Mouse (Mus musculus) cerebral cortex, adult 2 months (tissue): Measurements from ENCODE around the gene Alad.

Experiments used
- WGBS: fragments of 180-500 bp; shearing (Covaris S2); methylation state at CpG from one replicate; pipeline ENCODE4 v1.1.7; 2018; 5-methylcytosine and 5-hydroxymethylcytosine counted together

The Alad gene

GRCm38 (mm10) chr4:62519849-62520233 is at the start of gene Alad:
TSS of gene Alad (minus strand) at chr4:62519918.
- WGBS = under 1% methylated on average over 37 of the region's 37 CpGs

DNA sequence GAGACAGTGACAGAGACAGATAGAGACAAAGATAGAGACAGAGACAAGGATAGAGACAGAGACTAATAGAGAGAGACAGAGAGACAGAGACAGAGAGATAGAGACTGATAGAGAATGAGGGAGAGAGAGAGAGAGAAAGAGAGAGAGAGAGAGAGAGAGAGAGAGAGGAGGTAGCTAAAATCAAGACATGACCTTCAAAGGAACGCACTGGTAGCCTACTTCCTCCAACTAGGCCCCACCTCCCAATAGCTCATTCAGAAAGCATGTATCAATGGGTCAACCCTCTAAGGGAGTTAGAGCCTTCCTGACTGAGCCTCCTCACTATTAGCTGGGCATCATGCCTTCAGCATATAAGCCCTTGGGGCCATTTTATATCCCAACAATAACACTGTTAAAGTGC is 48.6 kb upstream of the Alad start:
- 87% methylated on average over 1 of the region's 1 CpGs for WGBS

GRCm38 (mm10) chr4:62567696-62568095 is 48.0 kb upstream of the Alad start:
- 90% methylated on average over 6 of the region's 6 CpGs for WGBS

- WGBS = 91% methylated on average over 4 of the region's 4 CpGs
Measured at GRCm38 (mm10) chr4:62566530-62566929, 46.8 kb upstream of the Alad start.

DNA sequence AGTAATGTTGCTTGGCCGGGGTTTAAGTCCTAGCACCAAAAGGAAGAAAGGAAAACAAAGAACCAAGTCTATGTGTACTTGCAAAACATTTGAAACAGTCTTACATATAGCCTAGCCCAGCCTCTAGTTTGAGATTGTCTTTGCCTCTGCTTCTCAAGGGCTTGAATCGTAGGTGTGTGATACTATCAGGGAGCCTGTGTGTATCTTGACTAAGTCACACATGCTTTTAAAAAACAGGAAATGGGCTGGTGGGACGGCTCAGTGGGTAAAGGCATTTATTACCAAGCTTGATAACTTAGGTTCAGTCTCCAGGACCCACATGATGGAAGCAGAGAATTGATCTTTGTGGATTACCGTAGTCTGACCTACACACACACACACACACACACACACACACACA is 42.3 kb upstream of the Alad start:
- WGBS = 75% methylated on average over 4 of the region's 4 CpGs

DNA sequence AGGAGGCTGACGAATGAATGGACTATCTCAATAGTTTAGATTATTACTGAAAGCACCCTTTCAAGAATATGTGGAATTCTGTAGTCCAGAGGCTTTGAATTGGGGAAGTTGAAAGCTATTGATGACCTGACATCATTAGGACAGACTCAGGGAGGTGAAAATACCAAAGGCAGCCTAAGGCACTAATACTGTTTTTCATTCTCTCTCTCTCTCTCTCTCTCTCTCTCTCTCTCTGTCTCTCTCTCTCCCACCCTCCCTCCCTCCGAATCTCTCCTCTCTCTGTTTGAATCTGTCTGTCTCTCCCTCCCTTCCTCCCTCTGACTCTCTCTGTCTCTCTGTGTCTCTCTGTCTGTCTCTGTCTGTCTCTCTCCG is 41.9 kb upstream of the Alad start:
- WGBS = 36% methylated on average over 3 of the region's 3 CpGs

DNA sequence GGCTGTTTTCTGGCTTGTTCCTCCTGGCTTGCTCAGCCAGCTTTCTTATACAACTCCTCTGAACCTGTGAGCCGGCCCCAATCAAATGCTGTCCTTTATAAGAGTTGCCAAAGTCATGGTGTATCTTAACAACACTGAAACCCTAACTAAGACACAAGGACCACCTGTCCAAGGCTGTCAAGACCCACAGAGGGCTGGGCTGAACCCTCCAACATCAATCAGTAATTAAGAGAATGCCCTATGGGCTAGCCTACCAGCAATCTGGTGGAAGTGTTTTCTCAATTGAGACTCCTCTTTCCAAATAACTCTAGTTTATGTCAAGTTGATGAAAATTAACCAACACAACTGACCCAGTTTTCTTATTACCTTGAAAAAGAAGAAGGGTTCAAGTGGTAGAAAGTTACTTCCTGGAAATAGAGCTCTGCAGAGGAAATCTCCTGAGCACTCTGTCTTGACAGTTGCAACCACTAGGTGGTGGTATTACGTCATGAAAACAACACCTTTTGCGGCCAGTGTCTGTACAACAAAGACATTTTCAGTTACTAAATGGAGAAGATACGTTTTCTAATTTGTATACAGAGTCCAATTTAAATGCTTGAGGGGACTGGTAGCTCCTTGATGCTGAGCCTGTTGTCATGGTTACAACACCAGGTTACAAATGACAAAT is 41.4 kb upstream of the Alad start:
- WGBS = 24% methylated on average over 4 of the region's 4 CpGs

DNA sequence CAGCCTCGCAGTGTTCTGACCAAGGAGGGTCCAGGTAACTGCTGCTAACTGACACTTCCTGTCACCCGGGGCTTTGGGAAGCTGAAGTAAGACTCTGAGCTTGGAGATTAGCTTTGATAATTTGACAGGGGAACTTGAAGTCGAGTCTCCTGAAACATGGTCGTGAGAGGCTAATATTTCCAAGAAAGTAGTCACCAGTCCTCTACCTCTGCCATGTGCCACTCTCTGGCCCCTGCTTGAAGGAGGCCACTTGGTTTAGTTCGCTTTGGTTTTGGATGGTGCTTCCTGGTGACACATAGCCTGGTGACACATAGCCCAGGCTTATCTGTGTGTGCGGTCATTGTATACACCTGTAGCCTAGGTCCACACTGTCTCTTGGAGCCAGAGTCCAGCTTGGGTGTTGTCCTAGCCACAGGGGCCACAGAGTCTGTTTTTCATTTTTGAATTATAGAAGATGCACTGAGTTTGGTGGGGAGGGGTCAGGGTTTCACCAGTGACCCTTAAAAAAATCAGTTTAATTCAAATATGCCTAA is 40.1 kb upstream of the Alad start, which contains the start of gene Rgs3:
Rgs3 (plus strand) TSS at position 51 of the 533 bp plus-strand sequence.
- 73% methylated on average over 6 of the region's 6 CpGs for WGBS

GRCm38 (mm10) chr4:62557436-62557835 is 37.7 kb upstream of the Alad start:
- WGBS = 11% methylated on average over 3 of the region's 3 CpGs

DNA sequence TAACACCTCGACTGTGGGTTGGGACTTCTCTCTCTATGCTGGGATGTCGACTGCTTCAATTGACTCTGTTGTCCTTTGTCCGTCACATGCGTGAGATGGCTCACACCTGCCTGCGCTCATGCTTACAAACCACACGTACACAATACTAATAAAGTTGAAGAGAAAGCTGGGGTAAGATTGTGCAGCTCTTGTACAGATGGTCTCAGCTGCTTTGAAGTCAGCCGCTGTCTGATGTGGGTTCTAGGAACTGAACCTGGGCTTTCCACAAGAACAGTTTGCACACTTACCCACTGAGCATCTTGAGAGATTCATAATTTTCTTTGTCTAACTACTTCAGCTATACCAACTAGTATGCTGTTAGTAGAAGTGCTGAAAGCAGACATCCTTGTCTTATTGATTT is 32.2 kb upstream of the Alad start:
- WGBS = 84% methylated on average over 7 of the region's 7 CpGs

- 84% methylated on average over 6 of the region's 6 CpGs for WGBS
Measured at GRCm38 (mm10) chr4:62543782-62544181, 24.1 kb upstream of the Alad start.

GRCm38 (mm10) chr4:62541802-62542201 is 22.1 kb upstream of the Alad start:
- WGBS = 70% methylated on average over 3 of the region's 3 CpGs

DNA sequence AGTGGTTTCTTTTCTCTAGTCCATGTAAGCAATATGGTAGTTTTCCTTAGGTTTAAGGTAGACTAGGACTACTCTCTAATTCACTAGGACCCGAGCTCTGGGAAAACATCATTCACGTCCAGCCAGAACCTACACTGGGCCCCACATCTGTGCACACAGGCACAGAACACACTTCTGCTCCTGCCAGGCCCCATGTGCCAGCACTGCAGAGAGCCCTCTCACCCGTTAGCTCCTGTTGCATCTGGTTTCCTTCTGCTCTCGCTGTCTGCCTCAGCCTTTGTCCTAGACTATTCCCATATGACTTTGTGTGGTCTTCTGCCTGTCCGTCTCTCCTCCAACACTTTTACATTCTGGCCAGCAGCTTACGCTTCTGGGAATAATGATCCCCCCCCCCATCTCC is 14.0 kb upstream of the Alad start:
- WGBS = 85% methylated on average over 6 of the region's 6 CpGs

GRCm38 (mm10) chr4:62527655-62528054 is 7.9 kb upstream of the Alad start:
- 84% methylated on average over 4 of the region's 4 CpGs for WGBS

- 61% methylated on average over 2 of the region's 2 CpGs for WGBS
Measured at GRCm38 (mm10) chr4:62526256-62526655, 6.5 kb upstream of the Alad start.

- WGBS = 1% methylated on average over 10 of the region's 10 CpGs
Measured at GRCm38 (mm10) chr4:62525489-62525811, 5.7 kb upstream of the Alad start.

DNA sequence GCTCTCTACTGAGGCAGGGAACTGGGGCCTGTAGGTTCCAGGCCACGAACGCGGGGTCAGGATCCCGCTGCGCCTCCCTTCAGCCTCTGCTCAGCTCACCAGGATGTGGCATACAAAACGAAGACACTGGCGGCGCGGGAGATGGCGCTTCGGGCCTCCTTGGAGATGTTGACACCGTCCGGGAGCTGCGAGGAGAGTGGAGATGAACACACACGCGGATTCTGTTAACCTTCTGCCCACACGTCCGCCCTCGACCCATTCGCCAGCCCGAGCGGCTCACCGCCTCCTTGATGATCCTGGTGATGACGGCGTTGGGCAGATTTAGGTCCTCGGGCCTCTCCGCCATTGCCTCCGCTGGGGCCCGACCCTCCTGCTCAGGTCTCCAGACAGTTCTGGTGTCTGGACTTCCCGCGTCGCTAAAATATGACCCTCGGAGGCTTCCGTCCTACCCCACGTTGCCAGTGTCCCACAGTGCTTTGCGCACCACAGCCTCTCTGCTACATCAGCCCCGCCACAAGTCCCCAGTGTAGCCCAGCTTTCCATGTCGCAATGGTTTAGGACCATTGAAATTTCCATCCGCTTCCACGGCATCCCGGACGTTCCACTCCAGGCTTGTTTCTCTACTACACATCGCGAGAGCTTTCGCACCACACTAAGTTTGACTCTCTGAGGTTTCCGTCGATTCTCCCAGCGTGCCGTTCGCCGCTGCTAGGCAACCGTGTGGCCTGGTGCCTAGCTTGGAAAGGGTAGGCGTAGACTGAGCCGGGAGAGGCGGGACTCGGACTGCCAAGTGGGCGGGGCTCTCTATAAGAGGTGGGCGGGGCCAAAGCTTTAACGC is 5.2 kb upstream of the Alad start, which contains the start of the genes Pole3 and 4933430I17Rik:
Pole3 (minus strand) TSS at position 418 of the 838 bp plus-strand sequence.
4933430I17Rik (plus strand) TSS at position 719 of the 838 bp plus-strand sequence.
- under 1% methylated on average over 59 of the region's 59 CpGs for WGBS

DNA sequence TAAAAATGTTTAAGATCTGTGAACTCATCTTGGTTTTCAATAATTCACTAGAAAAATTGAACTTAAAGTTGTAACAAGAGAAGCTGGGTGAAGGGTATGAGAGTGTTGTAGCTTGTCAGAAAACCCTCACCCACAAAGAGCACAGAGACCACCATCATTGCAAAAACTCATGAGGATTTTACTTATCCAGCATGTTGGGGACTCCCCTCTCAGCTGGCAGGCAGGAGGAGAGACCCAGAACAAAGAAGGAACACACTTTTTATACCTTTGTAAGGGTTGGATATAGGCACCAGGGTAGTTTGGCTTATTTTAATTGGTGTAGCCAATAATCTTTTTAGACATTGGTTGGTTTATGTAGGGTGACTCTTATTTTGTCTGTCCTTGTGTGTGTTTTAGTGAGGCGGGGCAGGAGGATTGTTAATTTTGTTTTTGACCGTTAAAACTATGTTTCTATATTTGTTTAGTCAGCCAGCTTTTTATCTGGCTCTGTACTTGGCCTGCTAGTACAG is 1.2 kb upstream of the Alad start:
- WGBS = 76% methylated on average over 2 of the region's 2 CpGs

GRCm38 (mm10) chr4:62519122-62519848 is 433 bp downstream of the Alad start:
- 3% methylated on average over 26 of the region's 26 CpGs for WGBS

- WGBS = 57% methylated on average over 13 of the region's 13 CpGs
Measured at GRCm38 (mm10) chr4:62518416-62519121, 1.1 kb downstream of the Alad start.
